Mouse (Mus musculus) intestine, embryonic 16.5 days (tissue): ENCODE data around the gene Btg2. TPM values are rescaled to one million over a fixed set of nuclear protein-coding genes. Genes with fewer than 3 reads are reported as not detected.
A peak's percentile ranks its signal among the peaks of the same experiment; 100 is the strongest.

Source experiments
- ATAC-seq: fragments of 200-750 bp; cut with Nextera tagmentation; 2 replicates; pipeline ENCODE4 v1.8.0; 2017; ENCODE audit warnings: moderate TSS enrichment, moderate library complexity
- H3K27ac ChIP-seq: fragments of 300-500 bp; sonication (generic); 2 replicates; pipeline ENCODE4 v1.5.1; 2014; ENCODE audit warnings: mild to moderate bottlenecking, low read length
- H3K27me3 ChIP-seq: fragments of 300-500 bp; sonication (generic); replicated peaks from 2 replicates; pipeline ENCODE4 v1.6.1; 2014; ENCODE audit warnings: low read length, control low read depth, mixed read lengths; ENCODE audit not compliant: control insufficient read depth, insufficient read depth
- H3K36me3 ChIP-seq: fragments of 300-500 bp; sonication (generic); 2 replicates; pipeline ENCODE4 v1.6.1; 2014; ENCODE audit warnings: low read length, control low read depth; ENCODE audit not compliant: control insufficient read depth, insufficient read depth
- H3K4me1 ChIP-seq: fragments of 300-500 bp; sonication (generic); 2 replicates; pipeline ENCODE4 v1.6.1; 2014; ENCODE audit warnings: low read length, control low read depth, mixed read lengths; ENCODE audit not compliant: control insufficient read depth, insufficient read depth
- H3K4me2 ChIP-seq: fragments of 300-500 bp; sonication (generic); 2 replicates; pipeline ENCODE4 v1.6.1; 2014; ENCODE audit warnings: low read depth, low read length, control low read depth
- H3K4me3 ChIP-seq: fragments of 300-500 bp; sonication (generic); 2 replicates; pipeline ENCODE4 v1.5.1; 2014; ENCODE audit warnings: mild to moderate bottlenecking, low read length
- H3K9ac ChIP-seq: fragments of 300-500 bp; sonication (generic); 2 replicates; pipeline ENCODE4 v1.6.1; 2014; ENCODE audit warnings: low read depth, low read length
- H3K9me3 ChIP-seq: fragments of 300-500 bp; sonication (generic); 2 replicates; pipeline ENCODE4 v1.6.1; 2016; ENCODE audit warnings: low read length, control low read depth; ENCODE audit not compliant: control insufficient read depth
- WGBS: fragments of 180-500 bp; shearing (Covaris S2); extraction: QIAGEN DNeasy Blood & Tissue Kit; methylation state at CpG from one replicate; pipeline ENCODE4 v1.1.7; 2014; 5-methylcytosine and 5-hydroxymethylcytosine counted together
- polyA plus RNA-seq: library from polyadenylated mRNA; unstranded; fragments of >200 nt; fragmentation: Nextera tagmentation; extraction: Ambion mirVana; gene quantifications from 2 replicates; pipeline ENCODE4 v1.2.1, GENCODE M21; 2015

The Btg2 gene
- polyA plus RNA-seq, 1 experiment from 2014 or later = 42.9 TPM

DNA sequence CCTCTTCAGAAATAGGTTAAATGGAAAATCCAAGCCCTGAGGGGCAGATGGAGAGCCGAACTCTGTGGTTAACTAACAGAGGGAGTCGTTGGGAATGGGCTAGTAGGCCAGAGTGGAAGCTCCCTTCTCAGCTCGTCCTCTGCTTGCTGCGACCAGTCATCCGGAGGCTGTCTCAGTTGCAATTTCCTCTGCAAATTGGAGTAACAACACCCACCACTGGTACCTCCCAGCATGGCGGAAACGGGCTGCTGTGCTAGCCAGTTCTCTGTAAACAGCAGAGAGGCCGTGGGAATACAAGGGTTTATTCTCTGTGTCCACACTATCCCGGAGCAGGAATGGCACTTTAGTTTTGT is 15.2 kb downstream of the Btg2 start:
- H3K36me3 ChIP-seq = no peaks in the 10 kb centered on the region
- no peak overlapping the region for H3K4me3 ChIP-seq
- H3K27ac ChIP-seq = peak overlapping the region; percentile 92
- peaks cover 72% of the 10 kb centered on the region for H3K4me1 ChIP-seq
- peak overlapping the region; percentile 40 for H3K4me2 ChIP-seq
- ATAC-seq = no peak
- H3K9ac ChIP-seq = peak overlapping the region; percentile 64
- no peaks in the 10 kb centered on the region for H3K27me3 ChIP-seq
- H3K9me3 ChIP-seq = no peaks in the 10 kb centered on the region
- WGBS = 30% methylated on average over 9 of the region's 9 CpGs

- Histone ChIP-seq H3K4me3 (peak overlapping the region; percentile 12; the same call in 1 of the 2 replicates), H3K27ac (peak overlapping the region; percentile 92), H3K9ac (peak overlapping the region; percentile 64), H3K9me3 (no peaks in the 10 kb centered on the region), H3K4me2 (peak overlapping the region; percentile 40), H3K27me3 (no peaks in the 10 kb centered on the region), H3K4me1 (peaks cover 72% of the 10 kb centered on the region), H3K36me3 (no peaks in the 10 kb centered on the region)
- 15% methylated on average over 33 of the region's 33 CpGs for WGBS
- ATAC-seq = peak; percentile 3; the same call in 1 of the 2 replicates
Observed at GRCm38 (mm10) chr1:134063086-134063772, 15.7 kb downstream of the Btg2 start.

- no peak overlapping the region for H3K4me3 ChIP-seq
- peak overlapping the region; percentile 92 for H3K27ac ChIP-seq
- H3K27me3 ChIP-seq = no peaks in the 10 kb centered on the region
- H3K4me1 ChIP-seq = peaks cover 72% of the 10 kb centered on the region
- H3K4me2 ChIP-seq = peak overlapping the region; percentile 40; the same call in 1 of the 2 replicates
- 29% methylated on average over 10 of the region's 11 CpGs for WGBS
- peak overlapping the region; percentile 64 for H3K9ac ChIP-seq
- H3K9me3 ChIP-seq = no peaks in the 10 kb centered on the region
- no peaks in the 10 kb centered on the region for H3K36me3 ChIP-seq
- ATAC-seq = no peak
Observed at GRCm38 (mm10) chr1:134062411-134063085, 16.4 kb downstream of the Btg2 start.

DNA sequence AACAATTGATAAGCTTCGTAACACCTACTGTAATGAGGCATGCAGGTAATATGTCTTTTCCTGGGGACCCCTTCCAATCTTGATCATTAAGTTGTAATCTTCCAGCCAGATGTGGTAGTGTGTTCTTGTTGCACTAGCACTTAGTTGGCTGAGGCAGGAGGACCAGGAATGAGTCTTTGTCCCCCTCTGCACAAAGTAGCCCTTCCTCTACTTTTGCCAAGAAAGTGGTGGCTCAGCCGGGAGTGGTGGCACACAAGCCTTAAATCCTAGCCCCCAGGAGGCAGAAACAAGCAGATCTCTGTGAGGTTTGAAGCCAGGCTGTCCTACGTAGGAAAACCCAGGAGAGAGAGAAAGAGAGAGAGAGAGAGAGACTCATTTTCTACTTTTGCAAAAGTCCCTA is 17.0 kb downstream of the Btg2 start:
- H3K9ac ChIP-seq = 0 out of 2 replicates have a peak overlapping the region, but pooled peaks have one; percentile 4
- H3K4me3 ChIP-seq = no peak overlapping the region
- ATAC-seq = no peak
- no peaks in the 10 kb centered on the region for H3K9me3 ChIP-seq
- peak overlapping the region; percentile 85; the same call in 1 of the 2 replicates for H3K4me2 ChIP-seq
- H3K27me3 ChIP-seq = no peaks in the 10 kb centered on the region
- peaks cover 68% of the 10 kb centered on the region for H3K4me1 ChIP-seq
- WGBS = 69% methylated on average over 3 of the region's 3 CpGs
- peak overlapping the region; percentile 98 for H3K27ac ChIP-seq
- H3K36me3 ChIP-seq = no peaks in the 10 kb centered on the region

GRCm38 (mm10) chr1:134060849-134061569 is 17.9 kb downstream of the Btg2 start:
- peak overlapping the region; percentile 75 for H3K9ac ChIP-seq
- peak; percentile 93 for ATAC-seq
- H3K4me1 ChIP-seq = peaks cover 68% of the 10 kb centered on the region
- H3K4me3 ChIP-seq = peak overlapping the region; percentile 42
- peak overlapping the region; percentile 98 for H3K27ac ChIP-seq
- no peaks in the 10 kb centered on the region for H3K36me3 ChIP-seq
- H3K9me3 ChIP-seq = no peaks in the 10 kb centered on the region
- H3K4me2 ChIP-seq = peak overlapping the region; percentile 85
- 2% methylated on average over 31 of the region's 31 CpGs for WGBS
- no peaks in the 10 kb centered on the region for H3K27me3 ChIP-seq

DNA sequence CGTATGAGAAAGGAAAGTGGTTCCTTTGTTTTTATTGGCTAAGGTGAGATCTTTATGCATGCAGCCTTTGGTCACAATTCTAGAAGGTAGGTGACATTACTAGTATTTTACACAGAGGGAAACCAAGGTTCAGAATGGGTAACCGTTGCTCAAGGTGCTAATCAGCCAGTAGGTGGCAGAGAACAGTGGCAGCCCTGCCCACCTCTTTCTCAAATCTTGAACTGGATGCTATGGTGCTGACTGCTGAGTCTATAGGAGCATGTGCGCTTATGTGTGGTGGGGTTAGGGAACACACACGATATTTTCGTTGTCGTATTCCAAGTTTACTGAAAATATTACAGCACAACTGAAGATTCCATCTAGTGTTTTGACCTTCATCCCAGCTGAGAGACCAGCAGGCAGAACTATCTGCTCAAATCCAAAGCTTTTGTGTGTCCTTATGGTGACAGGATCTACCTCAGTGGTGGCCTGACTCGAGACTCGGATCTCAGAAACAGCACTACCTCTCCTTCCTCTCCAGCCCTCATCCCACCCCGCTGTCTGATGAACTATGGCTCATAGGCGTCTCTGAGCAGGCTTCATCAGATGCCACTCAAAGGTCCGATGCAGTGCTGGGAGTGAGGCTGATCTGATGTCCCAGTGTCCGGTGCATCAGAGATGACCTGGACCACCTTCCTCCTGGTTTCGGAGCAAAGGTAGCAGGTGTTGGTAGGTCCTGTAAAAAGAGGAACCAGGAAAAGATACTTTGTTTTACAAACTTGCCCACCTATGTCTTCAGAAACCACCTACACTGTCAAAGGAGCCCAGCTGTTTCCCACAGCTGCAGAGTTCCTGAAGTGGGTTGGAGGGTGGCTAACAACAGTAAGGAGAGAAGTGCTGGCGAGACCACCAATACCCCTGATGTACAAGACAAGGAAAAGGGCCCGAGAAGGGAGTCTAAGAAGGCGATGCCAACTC is 18.9 kb downstream of the Btg2 start:
- no peak for ATAC-seq
- Histone ChIP-seq H3K36me3 (no peaks in the 10 kb centered on the region), H3K4me2 (peak overlapping the region; percentile 85), H3K4me3 (peak overlapping the region; percentile 42), H3K27me3 (no peaks in the 10 kb centered on the region), H3K9me3 (no peaks in the 10 kb centered on the region), H3K4me1 (peaks cover 67% of the 10 kb centered on the region), H3K27ac (peak overlapping the region; percentile 98), H3K9ac (peak overlapping the region; percentile 60)
- 72% methylated on average over 16 of the region's 16 CpGs for WGBS

GRCm38 (mm10) chr1:134058870-134059269 is 20.1 kb downstream of the Btg2 start:
- Histone ChIP-seq H3K4me1 (peaks cover 55% of the 10 kb centered on the region), H3K9ac (no peak overlapping the region), H3K4me3 (no peak overlapping the region), H3K27ac (no peak overlapping the region), H3K27me3 (no peaks in the 10 kb centered on the region), H3K9me3 (no peaks in the 10 kb centered on the region), H3K4me2 (no peak overlapping the region), H3K36me3 (no peaks in the 10 kb centered on the region)
- no peak for ATAC-seq
- WGBS = 67% methylated on average over 6 of the region's 6 CpGs

DNA sequence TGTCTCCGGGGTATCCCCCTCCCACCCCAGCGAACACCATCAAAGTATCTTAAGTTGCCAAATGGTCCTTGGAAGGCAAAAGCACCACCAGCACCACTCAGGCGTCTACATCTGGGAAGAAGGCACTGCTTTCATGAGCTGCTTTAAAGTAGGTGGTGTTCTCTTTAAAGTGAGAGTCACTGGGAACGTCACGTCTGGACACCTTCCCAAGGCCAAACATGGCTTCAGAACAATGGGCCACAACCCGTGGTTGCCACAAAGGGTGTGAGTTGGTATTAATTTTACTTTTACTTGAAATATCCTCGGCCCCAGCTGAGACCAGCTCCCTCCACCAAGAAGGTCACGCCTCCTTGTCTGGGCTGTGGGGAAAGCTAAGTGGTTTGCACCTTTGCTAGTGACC is 21.2 kb downstream of the Btg2 start:
- H3K4me1 ChIP-seq = peaks cover 44% of the 10 kb centered on the region
- ATAC-seq = no peak
- H3K36me3 ChIP-seq = no peaks in the 10 kb centered on the region
- WGBS = 58% methylated on average over 8 of the region's 8 CpGs
- H3K4me2 ChIP-seq = no peak overlapping the region
- peak overlapping the region; percentile 42; the same call in 1 of the 2 replicates for H3K27ac ChIP-seq
- no peaks in the 10 kb centered on the region for H3K9me3 ChIP-seq
- no peak overlapping the region for H3K9ac ChIP-seq
- no peak overlapping the region for H3K4me3 ChIP-seq
- no peaks in the 10 kb centered on the region for H3K27me3 ChIP-seq
